Mouse (Mus musculus) telencephalon, adult 2 months (tissue): ENCODE results near the gene Edem1.
"Not testable (repeated sequence)": the region's sequence is repeated elsewhere in the genome, so short reads cannot be mapped to it uniquely, and the experiment has no call there.

Experiments used
- DNase-seq: peaks from one replicate; pipeline ENCODE4 v3.0.0-alpha.2; 2011; ENCODE audit warnings: low read depth, low spot score

Gene Edem1

GRCm38 (mm10) chr6:108829386-108830370, 1.2 kb downstream of the Edem1 start:
- DNase-seq, result no peak

GRCm38 (mm10) chr6:108832170-108832569, 3.7 kb downstream of the Edem1 start:
- DNase-seq, result no peak

- DNase-seq, result no peak
These were observed 4.5 kb downstream of the Edem1 start for GRCm38 (mm10) chr6:108832989-108833388.

- DNase-seq, result no peak
These were observed 5.7 kb downstream of the Edem1 start for GRCm38 (mm10) chr6:108833963-108834697.

GRCm38 (mm10) chr6:108835765-108836691, 7.6 kb downstream of the Edem1 start:
- DNase-seq, result no peak

- DNase-seq, result no peak
These were observed 8.6 kb downstream of the Edem1 start for GRCm38 (mm10) chr6:108837081-108837480.

- no peak for DNase-seq
These were observed 9.5 kb downstream of the Edem1 start for GRCm38 (mm10) chr6:108837958-108838357.

- no peak for DNase-seq
These were observed 11.0 kb downstream of the Edem1 start for GRCm38 (mm10) chr6:108839432-108839831.

GRCm38 (mm10) chr6:108840861-108841640, 12.6 kb downstream of the Edem1 start:
- no peak for DNase-seq

GRCm38 (mm10) chr6:108843664-108844063, 15.2 kb downstream of the Edem1 start:
- DNase-seq, result no peak

GRCm38 (mm10) chr6:108844093-108844492, 15.7 kb downstream of the Edem1 start:
- no peak for DNase-seq

GRCm38 (mm10) chr6:108844771-108845170, 16.3 kb downstream of the Edem1 start:
- no peak for DNase-seq

GRCm38 (mm10) chr6:108852088-108852670, 23.7 kb downstream of the Edem1 start:
- no peak for DNase-seq

GRCm38 (mm10) chr6:108852986-108853385, 24.5 kb downstream of the Edem1 start:
- no peak for DNase-seq

- no peak for DNase-seq
These were observed 30.1 kb downstream of the Edem1 start for GRCm38 (mm10) chr6:108858583-108858982.

- no peak for DNase-seq
These were observed 32.8 kb downstream of the Edem1 start for GRCm38 (mm10) chr6:108861226-108861625.

- DNase-seq, result no peak
These were observed 34.1 kb downstream of the Edem1 start for GRCm38 (mm10) chr6:108862548-108862947.

GRCm38 (mm10) chr6:108866317-108866716, 37.9 kb downstream of the Edem1 start:
- DNase-seq, result no peak

GRCm38 (mm10) chr6:108869031-108869430, 40.6 kb downstream of the Edem1 start:
- not testable (repeated sequence) for DNase-seq

- no peak for DNase-seq
These were observed 42.0 kb downstream of the Edem1 start for GRCm38 (mm10) chr6:108870421-108870820.
